Mouse (Mus musculus) ES-Bruce4 (cell line): Measurements from ENCODE around the gene Zfp410. TPM values are rescaled to one million over a fixed set of nuclear protein-coding genes. Genes with fewer than 3 reads are reported as not detected.
"Not testable (repeated sequence)": the region's sequence is repeated elsewhere in the genome, so short reads cannot be mapped to it uniquely, and the experiment has no call there.

Experiments used
- H3K27ac ChIP-seq: 2 replicates; pipeline ENCODE4 v1.5.1; 2012; ENCODE audit warnings: low read length, inconsistent platforms; ENCODE audit not compliant: insufficient read depth
- H3K27me3 ChIP-seq: 2 replicates; pipeline ENCODE4 v1.6.1; 2012; ENCODE audit warnings: mild to moderate bottlenecking, low read length, inconsistent platforms; ENCODE audit not compliant: control insufficient read depth, poor library complexity, insufficient read depth, severe bottlenecking
- H3K36me3 ChIP-seq: 2 replicates; pipeline ENCODE4 v1.6.1; 2012; ENCODE audit warnings: inconsistent platforms, mild to moderate bottlenecking, low read length, moderate library complexity; ENCODE audit not compliant: control insufficient read depth, poor library complexity, insufficient read depth, severe bottlenecking
- H3K4me1 ChIP-seq: one replicate; pipeline ENCODE4 v1.8.1; 2011; ENCODE audit warnings: low read length; ENCODE audit not compliant: control insufficient read depth, insufficient read depth
- H3K4me3 ChIP-seq: 2 replicates; pipeline ENCODE4 v1.5.1; 2011; ENCODE audit warnings: low read depth, mild to moderate bottlenecking, low read length
- H3K9ac ChIP-seq: 2 replicates; pipeline ENCODE4 v1.6.1; 2012; ENCODE audit warnings: low read depth, mild to moderate bottlenecking, inconsistent platforms; ENCODE audit not compliant: poor library complexity, severe bottlenecking
- H3K9me3 ChIP-seq: replicated peaks from 2 replicates; pipeline ENCODE4 v1.6.1; 2012; ENCODE audit warnings: mild to moderate bottlenecking, low read length, inconsistent platforms; ENCODE audit not compliant: control insufficient read depth, poor library complexity, insufficient read depth, severe bottlenecking
- CTCF ChIP-seq: IDR thresholded peaks from one replicate; pipeline ENCODE4 v1.8.1; 2011; ENCODE audit warnings: low read depth, low read length
- EP300 ChIP-seq: IDR thresholded peaks from 2 replicates; pipeline ENCODE4 v1.6.1; 2011; ENCODE audit warnings: low read depth, low read length; ENCODE audit not compliant: insufficient read depth
- POLR2A ChIP-seq: IDR thresholded peaks from one replicate; pipeline ENCODE4 v1.8.1; 2011; ENCODE audit warnings: low read length; ENCODE audit not compliant: insufficient read depth
- polyA plus RNA-seq: library from polyadenylated mRNA; stranded (reverse); fragments of >200 nt; gene quantifications from 2 replicates; pipeline ENCODE4 v1.2.4, GENCODE M21; 2011; ENCODE audit warnings: low read depth; ENCODE audit not compliant: missing spikeins, insufficient read depth, insufficient read length

Gene Zfp410
- polyA plus RNA-seq, 1 experiment, result 37.3 TPM

DNA sequence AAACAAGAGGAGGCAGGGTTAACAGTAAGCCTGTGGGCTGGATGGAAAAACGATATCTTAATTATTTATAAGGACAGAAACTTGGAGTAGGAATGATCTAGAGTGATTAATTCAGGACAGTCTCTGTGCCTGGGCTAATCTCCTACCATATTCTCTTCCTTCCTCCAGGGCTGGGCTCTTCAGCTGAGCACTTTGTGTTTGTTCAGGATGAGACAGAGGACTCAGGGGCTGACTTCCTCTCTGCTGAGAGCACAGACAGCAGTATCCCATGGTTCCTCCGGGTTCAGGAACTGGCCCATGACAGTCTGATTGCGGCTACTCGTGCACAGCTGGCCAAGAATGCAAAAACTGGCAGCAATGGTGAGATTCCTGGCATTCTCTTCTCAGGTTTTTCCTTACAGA lies 10.5 kb downstream of the Zfp410 start:
- Histone ChIP-seq H3K9me3 (no peaks in the 10 kb centered on the region), H3K4me3 (no peak overlapping the region), H3K9ac (no peak overlapping the region), H3K4me1 (no peaks in the 10 kb centered on the region), H3K27ac (no peak overlapping the region), H3K27me3 (no peaks in the 10 kb centered on the region), H3K36me3 (peaks cover 18% of the 10 kb centered on the region)
- TF ChIP-seq EP300 (no peak), POLR2A (no peak), CTCF (no peak)

DNA sequence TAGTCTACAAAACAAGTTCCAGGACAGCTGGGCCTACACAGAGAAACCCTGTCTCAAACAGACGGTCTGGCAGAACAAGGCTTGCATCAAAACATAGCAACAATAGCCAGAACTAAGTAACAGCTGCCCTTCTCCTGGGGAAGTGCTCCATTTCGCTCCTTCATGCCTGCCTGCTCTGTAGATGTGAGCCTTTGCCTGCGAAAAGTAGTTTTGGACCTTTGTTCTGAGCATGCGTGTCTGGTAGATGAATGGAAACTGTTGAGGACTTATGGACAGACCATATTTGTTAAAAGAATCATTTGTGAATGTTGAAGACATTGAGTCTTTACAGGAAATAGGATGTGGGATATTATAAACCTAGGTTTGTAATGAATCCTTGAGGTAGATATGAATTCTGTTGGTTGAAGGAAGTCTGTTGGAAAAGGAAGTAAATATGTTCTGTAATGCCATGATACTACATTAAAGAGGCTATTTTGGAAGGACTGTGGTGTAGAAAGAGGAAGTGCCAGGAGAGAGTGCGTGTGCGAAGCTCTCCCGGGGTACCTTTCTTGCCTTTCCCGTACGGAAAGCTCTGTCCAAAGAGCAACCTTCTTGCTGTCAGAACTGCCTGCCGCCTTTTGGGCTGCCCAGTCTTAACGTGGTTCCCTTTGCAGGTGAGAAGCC lies 20.4 kb downstream of the Zfp410 start:
- Histone ChIP-seq H3K4me3 (no peak overlapping the region), H3K4me1 (no peaks in the 10 kb centered on the region)

DNA sequence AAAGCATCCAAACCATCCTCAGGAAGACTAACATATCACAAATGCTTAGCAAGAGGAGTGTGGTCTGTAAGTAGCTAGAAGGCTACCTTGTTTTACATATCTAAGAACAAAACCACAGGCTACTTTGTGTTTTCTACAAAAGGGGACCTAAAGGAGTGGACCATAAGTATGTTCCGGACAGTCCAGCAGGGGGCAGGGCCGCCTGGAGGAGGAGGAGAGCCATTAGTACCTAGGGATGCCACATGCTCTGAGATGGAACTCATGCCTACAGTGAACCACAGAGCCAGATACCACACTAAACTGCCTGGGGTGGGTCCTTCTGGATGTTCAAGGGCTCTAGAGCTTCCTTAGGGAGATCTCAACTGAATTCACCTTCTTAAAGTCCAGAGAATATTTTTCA lies 30.5 kb downstream of the Zfp410 start:
- Histone ChIP-seq H3K36me3 (peaks cover 5% of the 10 kb centered on the region; the same call in 1 of the 2 replicates), H3K4me1 (no peaks in the 10 kb centered on the region), H3K4me3 (no peak overlapping the region)

More for the DNA sequence above, 20.4 kb downstream of the Zfp410 start:
- no peak for TF ChIP-seq CTCF
- TF ChIP-seq EP300, result no peak
- TF ChIP-seq POLR2A, result no peak
- Histone ChIP-seq H3K36me3 (peaks cover 15% of the 10 kb centered on the region), H3K9me3 (no peaks in the 10 kb centered on the region), H3K27me3 (no peaks in the 10 kb centered on the region), H3K27ac (no peak overlapping the region), H3K9ac (no peak overlapping the region)

DNA sequence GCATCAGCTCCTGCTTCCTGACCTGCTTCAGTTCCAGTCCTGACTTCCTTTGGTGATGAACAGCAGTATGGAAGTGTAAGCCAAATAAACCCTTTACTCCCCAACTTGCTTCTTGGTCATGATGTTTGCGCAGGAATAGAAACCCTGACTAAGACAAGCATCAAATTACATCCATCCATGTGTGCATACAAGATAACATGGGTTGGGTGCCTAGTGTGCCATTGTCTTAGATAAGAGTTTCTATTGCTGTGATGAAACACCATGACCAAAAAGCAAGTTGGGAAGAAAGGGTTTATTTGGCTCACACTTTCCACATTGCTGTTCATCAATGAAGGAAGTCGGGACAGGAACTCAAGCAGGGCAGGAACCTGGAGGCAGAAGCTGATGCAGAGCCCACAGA lies 42.0 kb downstream of the Zfp410 start:
- not testable (repeated sequence) for H3K36me3 ChIP-seq, H3K9ac ChIP-seq, H3K4me1 ChIP-seq, H3K27ac ChIP-seq, H3K4me3 ChIP-seq, H3K9me3 ChIP-seq, H3K27me3 ChIP-seq

More for the DNA sequence above, 30.5 kb downstream of the Zfp410 start:
- Histone ChIP-seq H3K27me3 (no peaks in the 10 kb centered on the region), H3K9me3 (no peaks in the 10 kb centered on the region), H3K9ac (no peak overlapping the region), H3K27ac (no peak overlapping the region)
- TF ChIP-seq CTCF (peak; percentile 70), EP300 (no peak)

DNA sequence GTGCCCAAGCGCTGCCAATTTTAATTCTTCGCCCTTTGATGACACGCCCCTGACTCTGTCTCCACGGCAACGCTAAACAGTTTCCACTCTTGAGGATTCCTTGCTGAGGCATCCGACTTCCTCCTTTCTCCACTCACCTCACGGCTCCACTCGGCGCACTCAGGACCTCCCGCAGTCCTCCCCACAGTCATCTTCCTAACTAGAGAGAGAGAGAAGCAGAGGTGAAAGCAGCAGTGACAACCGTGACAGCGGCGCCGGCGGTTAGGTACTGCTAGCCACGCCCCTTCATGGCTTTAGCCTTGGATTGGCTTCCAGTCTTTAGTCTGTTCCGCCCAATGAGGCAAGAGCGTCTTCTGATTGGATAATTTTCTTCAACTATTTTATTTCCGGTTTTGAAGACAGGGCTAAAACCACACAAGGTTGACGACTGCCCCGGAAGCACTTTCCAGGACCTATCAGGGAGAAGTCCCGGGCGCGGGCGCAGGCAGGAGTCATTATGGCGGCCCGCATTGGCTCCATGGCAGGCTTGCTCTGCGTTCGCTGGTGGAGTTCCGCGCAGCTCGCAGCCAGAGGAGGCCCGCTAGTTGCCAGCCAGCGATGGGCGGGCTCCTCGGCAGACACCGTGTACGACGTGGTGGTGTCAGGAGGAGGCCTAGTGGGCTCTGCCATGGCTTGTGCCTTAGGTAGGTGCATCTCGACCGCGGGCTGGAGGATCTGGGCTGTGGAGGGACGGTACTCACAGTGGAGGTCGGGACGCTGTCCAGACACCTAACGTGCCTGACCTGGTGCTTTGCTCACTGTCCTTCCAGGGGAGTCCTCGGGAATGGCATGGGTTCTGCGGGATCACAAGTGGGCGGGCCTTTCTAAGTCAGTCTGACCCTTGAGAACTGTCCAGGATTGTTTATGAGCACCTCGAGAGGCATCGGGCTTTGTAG lies 45.2 kb downstream of the Zfp410 start, which contains the start of the genes Coq6 and Fam161b:
Gene Coq6, plus strand, starts transcription at position 103 of the 935 bp plus-strand sequence.
Gene Fam161b, minus strand, starts transcription at position 279 of the 935 bp plus-strand sequence.
- H3K27ac ChIP-seq, result no peak within 1 kb of the TSS
- H3K27me3 ChIP-seq, result no peaks in the 10 kb centered on the region

DNA sequence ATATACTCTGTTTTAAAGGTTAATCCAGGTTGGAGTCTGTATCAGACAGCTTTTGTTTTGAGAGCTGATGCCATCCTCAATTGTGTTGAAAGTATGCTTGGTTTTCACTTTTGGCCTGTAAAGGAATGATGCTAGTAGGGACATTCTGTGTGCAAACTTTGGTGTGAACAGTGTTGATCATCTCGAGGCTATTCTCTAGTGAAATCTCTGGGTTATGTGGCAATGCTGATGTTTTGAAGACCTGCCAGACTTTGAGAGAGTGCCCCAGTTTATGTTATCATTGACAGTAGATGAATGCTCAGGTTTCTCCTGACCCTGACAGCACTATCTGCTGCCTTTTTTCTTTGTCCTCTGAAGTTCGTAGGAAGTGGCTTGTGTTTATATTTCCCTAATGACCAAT lies 46.2 kb downstream of the Zfp410 start:
- no peaks in the 10 kb centered on the region for H3K27me3 ChIP-seq
- no peak overlapping the region for H3K27ac ChIP-seq
- H3K9ac ChIP-seq, result peak overlapping the region; percentile 70
- peaks cover 1% of the 10 kb centered on the region for H3K4me1 ChIP-seq
- H3K9me3 ChIP-seq, result no peaks in the 10 kb centered on the region
- no peak for TF ChIP-seq POLR2A
- no peak for TF ChIP-seq CTCF
- TF ChIP-seq EP300, result no peak
- no peaks in the 10 kb centered on the region for H3K36me3 ChIP-seq
- no peak overlapping the region for H3K4me3 ChIP-seq

More for the DNA sequence above, 45.2 kb downstream of the Zfp410 start, which contains the start of the genes Coq6 and Fam161b:
- Histone ChIP-seq H3K9me3 (no peaks in the 10 kb centered on the region), H3K4me1 (peaks cover 1% of the 10 kb centered on the region), H3K36me3 (no peaks in the 10 kb centered on the region), H3K9ac (peak within 1 kb of the TSS; percentile 70), H3K4me3 (peak within 1 kb of the TSS; percentile 95)
- TF ChIP-seq CTCF (no peak), POLR2A (no peak), EP300 (no peak)
